In genomic region chr2:6547139-6547664, GRCm38 (mm10) we compare ENCODE assay signal across 8 mouse cellular contexts.
DNase-seq lines count a peak whose midpoint lies in the region; ATAC-seq lines count a peak whose summit lies in the region.

No protein-coding gene starts in this region.

- no peak overlapping the region for H3K27ac ChIP-seq in lung, embryonic 16.5 days (ENCODE audit: low read length)
- H3K27ac ChIP-seq in embryonic facial prominence, embryonic 11.5 days (replicated peaks; ENCODE audit: low read depth, low read length) = no peak overlapping the region
- H3K27ac ChIP-seq in neural tube, embryonic 12.5 days = peak overlapping the region; percentile 39; the same call in 1 of the 2 replicates

- H3K27me3 ChIP-seq in lung, embryonic 16.5 days (ENCODE audit: control insufficient read depth, insufficient read depth, low read depth, low read length) = no peaks in the 10 kb centered on the region
- H3K27me3 ChIP-seq in embryonic facial prominence, embryonic 11.5 days (ENCODE audit: control insufficient read depth, insufficient read depth, low read length) = no peaks in the 10 kb centered on the region
- no peaks in the 10 kb centered on the region for H3K27me3 ChIP-seq in neural tube, embryonic 12.5 days (replicated peaks)

- no peak for DNase-seq in lung, postnatal 4 days
- DNase-seq in embryonic facial prominence, embryonic 11.5 days (ENCODE audit: low spot score) = peak; percentile 6
- DNase-seq in kidney, adult 11 months = peak; percentile 3
- DNase-seq in urinary bladder, adult 2 months (ENCODE audit: low spot score) = no peak
- no peak for DNase-seq in adrenal gland, postnatal 10 days
- no peak for DNase-seq in spleen, adult 12 weeks (ENCODE audit: low spot score)

- H3K4me3 ChIP-seq in lung, embryonic 16.5 days (ENCODE audit: low read length) = no peak overlapping the region
- H3K4me3 ChIP-seq in embryonic facial prominence, embryonic 11.5 days (ENCODE audit: low read depth, low read length) = no peak overlapping the region
- H3K4me3 ChIP-seq in neural tube, embryonic 12.5 days = no peak overlapping the region

- H3K4me2 ChIP-seq in lung, embryonic 16.5 days (ENCODE audit: low read depth, low read length) = no peak overlapping the region
- H3K4me2 ChIP-seq in embryonic facial prominence, embryonic 11.5 days (ENCODE audit: low read depth, low read length) = no peak overlapping the region
- no peak overlapping the region for H3K4me2 ChIP-seq in neural tube, embryonic 12.5 days (replicated peaks)

- no peak overlapping the region for H3K9ac ChIP-seq in lung, embryonic 16.5 days (ENCODE audit: low read length)
- H3K9ac ChIP-seq in embryonic facial prominence, embryonic 11.5 days (replicated peaks; ENCODE audit: low read length) = no peak overlapping the region
- no peak overlapping the region for H3K9ac ChIP-seq in neural tube, embryonic 12.5 days

- ATAC-seq in lung, embryonic 16.5 days (ENCODE audit: low read depth) = peak; percentile 43; the same call in 1 of the 2 replicates
- ATAC-seq in embryonic facial prominence, embryonic 11.5 days (replicated peaks; ENCODE audit: insufficient number of reproducible peaks, low FRiP score, low TSS enrichment, low read depth) = peak; percentile 76
- ATAC-seq in neural tube, embryonic 12.5 days (ENCODE audit: low FRiP score, low read depth) = peak; percentile 86

- H3K9me3 ChIP-seq in lung, embryonic 16.5 days (ENCODE audit: control insufficient read depth, low read length) = no peaks in the 10 kb centered on the region
- no peaks in the 10 kb centered on the region for H3K9me3 ChIP-seq in embryonic facial prominence, embryonic 11.5 days (replicated peaks; ENCODE audit: control insufficient read depth, low read length)
- H3K9me3 ChIP-seq in neural tube, embryonic 12.5 days = no peaks in the 10 kb centered on the region

- 64% methylated on average over 9 of the region's 9 CpGs for WGBS in lung, embryonic 16.5 days
- WGBS in embryonic facial prominence, embryonic 11.5 days = 51% methylated on average over 9 of the region's 9 CpGs
- 19% methylated on average over 9 of the region's 9 CpGs for WGBS in neural tube, embryonic 12.5 days

- no peaks in the 10 kb centered on the region for H3K36me3 ChIP-seq in lung, embryonic 16.5 days (ENCODE audit: control insufficient read depth, insufficient read depth, low read length)
- no peaks in the 10 kb centered on the region for H3K36me3 ChIP-seq in embryonic facial prominence, embryonic 11.5 days (replicated peaks; ENCODE audit: control insufficient read depth, insufficient read depth, low read depth, low read length)
- H3K36me3 ChIP-seq in neural tube, embryonic 12.5 days = no peaks in the 10 kb centered on the region

- no peaks in the 10 kb centered on the region for H3K4me1 ChIP-seq in lung, embryonic 16.5 days (replicated peaks; ENCODE audit: control insufficient read depth, insufficient read depth, low read length)
- H3K4me1 ChIP-seq in embryonic facial prominence, embryonic 11.5 days (ENCODE audit: control insufficient read depth, insufficient read depth, low read length) = no peaks in the 10 kb centered on the region
- H3K4me1 ChIP-seq in neural tube, embryonic 12.5 days = peaks cover 15% of the 10 kb centered on the region; the same call in 1 of the 2 replicates

Comparison
In these comparisons a context has a peak if more than half of its experiments do, and no peak if none do; other contexts are left out.
1. DNase-seq: peak in embryonic facial prominence, embryonic 11.5 days (single experiment) and kidney, adult 11 months (single experiment); none in lung, postnatal 4 days (0 of 2), urinary bladder, adult 2 months (single experiment), adrenal gland, postnatal 10 days (single experiment) and spleen, adult 12 weeks (single experiment).
2. Peak in every context shown above with its lines, with median percentiles within 50 percentile points of each other: ATAC-seq.